Mouse (Mus musculus) lung, embryonic 16.5 days (tissue): Measurements from ENCODE around the gene Eid3. TPM values are rescaled to one million over a fixed set of nuclear protein-coding genes. Genes with fewer than 3 reads are reported as not detected.
A peak's percentile ranks its signal among the peaks of the same experiment; 100 is the strongest.

ENCODE experiments used
- ATAC-seq: fragments of 200-750 bp; cut with Nextera tagmentation; 2 replicates; pipeline ENCODE4 v1.8.0; 2017; ENCODE audit warnings: low read depth, mild to moderate bottlenecking, moderate library complexity
- H3K27ac ChIP-seq: fragments of 300-500 bp; sonication (generic); 2 replicates; pipeline ENCODE4 v1.5.1; 2014; ENCODE audit warnings: mild to moderate bottlenecking, control low read depth, low read length
- H3K27me3 ChIP-seq: fragments of 300-500 bp; sonication (generic); 2 replicates; pipeline ENCODE4 v1.6.1; 2014; ENCODE audit warnings: low read depth, low read length, mixed read lengths; ENCODE audit not compliant: control insufficient read depth, insufficient read depth
- H3K36me3 ChIP-seq: fragments of 300-500 bp; sonication (generic); 2 replicates; pipeline ENCODE4 v1.6.1; 2014; ENCODE audit warnings: low read length; ENCODE audit not compliant: control insufficient read depth, insufficient read depth
- H3K4me1 ChIP-seq: fragments of 300-500 bp; sonication (generic); replicated peaks from 2 replicates; pipeline ENCODE4 v1.6.1; 2014; ENCODE audit warnings: low read length, mixed read lengths; ENCODE audit not compliant: control insufficient read depth, insufficient read depth
- H3K4me2 ChIP-seq: fragments of 300-500 bp; sonication (generic); 2 replicates; pipeline ENCODE4 v1.6.1; 2014; ENCODE audit warnings: low read depth, low read length, control low read depth
- H3K4me3 ChIP-seq: fragments of 300-500 bp; sonication (generic); 2 replicates; pipeline ENCODE4 v1.5.1; 2014; ENCODE audit warnings: mild to moderate bottlenecking, low read length, control low read depth
- H3K9ac ChIP-seq: fragments of 300-500 bp; sonication (generic); 2 replicates; pipeline ENCODE4 v1.6.1; 2014; ENCODE audit warnings: low read length, control low read depth
- H3K9me3 ChIP-seq: fragments of 300-500 bp; sonication (generic); 2 replicates; pipeline ENCODE4 v1.6.1; 2016; ENCODE audit warnings: low read length; ENCODE audit not compliant: control insufficient read depth
- WGBS: fragments of 180-500 bp; shearing (Covaris S2); extraction: QIAGEN DNeasy Blood & Tissue Kit; methylation state at CpG from one replicate; pipeline ENCODE4 v1.1.7; 2014; 5-methylcytosine and 5-hydroxymethylcytosine counted together
- polyA plus RNA-seq: library from polyadenylated mRNA; unstranded; fragments of >200 nt; fragmentation: Nextera tagmentation; extraction: Ambion mirVana; gene quantifications from 2 replicates; pipeline ENCODE4 v1.2.1, GENCODE M21; 2015

Gene Eid3
- polyA plus RNA-seq, 1 experiment from 2014 or later, result 0.23 TPM

DNA sequence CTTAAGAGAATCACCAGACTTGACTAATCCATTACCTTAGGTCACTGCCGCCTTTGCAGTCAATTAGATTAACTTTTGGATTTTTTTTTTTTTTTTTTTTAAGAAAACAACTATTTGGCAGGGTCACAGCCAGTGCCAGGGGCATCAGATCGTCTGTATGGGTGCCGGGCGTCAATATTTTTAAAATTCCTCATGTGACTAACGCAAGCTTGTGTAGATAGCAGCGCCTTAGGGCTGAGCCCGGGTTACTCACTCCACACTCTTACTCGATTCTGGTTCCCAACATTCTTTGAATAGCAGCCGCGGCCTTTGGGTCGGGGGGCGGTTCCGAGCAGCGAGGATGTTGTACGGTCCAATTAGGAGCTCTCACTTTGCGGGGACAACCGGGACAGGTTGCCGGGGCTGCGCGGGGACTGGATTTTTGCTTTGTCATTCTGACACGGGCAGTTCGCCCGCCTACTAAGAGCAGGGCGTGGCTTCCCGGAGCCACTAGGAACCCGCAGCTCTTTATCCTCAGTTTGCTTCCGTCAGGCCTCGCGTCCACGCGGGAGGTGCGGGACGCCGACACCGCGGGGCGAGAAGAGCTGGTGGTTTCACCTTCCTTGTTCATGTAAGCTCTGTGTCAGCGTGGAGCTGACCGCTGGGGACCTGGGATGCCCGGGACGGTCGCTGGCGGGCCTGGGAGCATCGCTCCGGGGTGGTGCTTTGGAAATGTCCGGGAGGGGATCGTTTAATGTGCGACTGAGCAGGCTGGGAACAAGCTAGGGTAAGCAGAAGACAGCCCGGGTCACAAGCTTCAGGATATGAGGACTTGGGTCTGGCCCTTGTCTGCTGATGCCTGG is 7.5 kb upstream of the Eid3 start:
- no peaks in the 10 kb centered on the region for H3K27me3 ChIP-seq
- H3K4me2 ChIP-seq, result peak overlapping the region; percentile 83
- peak overlapping the region; percentile 97 for H3K27ac ChIP-seq
- peaks cover 6% of the 10 kb centered on the region; the same call in 1 of the 2 replicates for H3K36me3 ChIP-seq
- H3K9me3 ChIP-seq, result no peaks in the 10 kb centered on the region
- H3K9ac ChIP-seq, result peak overlapping the region; percentile 88
- WGBS, result under 1% methylated on average over 49 of the region's 49 CpGs
- ATAC-seq, result peak; percentile 89
- peaks cover 33% of the 10 kb centered on the region for H3K4me1 ChIP-seq
- H3K4me3 ChIP-seq, result peak overlapping the region; percentile 80

GRCm38 (mm10) chr10:82859533-82859915 is 6.9 kb upstream of the Eid3 start:
- H3K4me1 ChIP-seq, result peaks cover 33% of the 10 kb centered on the region
- peak; percentile 70 for ATAC-seq
- H3K9me3 ChIP-seq, result no peaks in the 10 kb centered on the region
- H3K27me3 ChIP-seq, result no peaks in the 10 kb centered on the region
- WGBS, result 0% methylated on average over 8 of the region's 8 CpGs
- H3K4me2 ChIP-seq, result peak overlapping the region; percentile 83
- peak overlapping the region; percentile 88 for H3K9ac ChIP-seq
- peaks cover 11% of the 10 kb centered on the region; the same call in 1 of the 2 replicates for H3K36me3 ChIP-seq
- H3K27ac ChIP-seq, result peak overlapping the region; percentile 97
- peak overlapping the region; percentile 80 for H3K4me3 ChIP-seq

DNA sequence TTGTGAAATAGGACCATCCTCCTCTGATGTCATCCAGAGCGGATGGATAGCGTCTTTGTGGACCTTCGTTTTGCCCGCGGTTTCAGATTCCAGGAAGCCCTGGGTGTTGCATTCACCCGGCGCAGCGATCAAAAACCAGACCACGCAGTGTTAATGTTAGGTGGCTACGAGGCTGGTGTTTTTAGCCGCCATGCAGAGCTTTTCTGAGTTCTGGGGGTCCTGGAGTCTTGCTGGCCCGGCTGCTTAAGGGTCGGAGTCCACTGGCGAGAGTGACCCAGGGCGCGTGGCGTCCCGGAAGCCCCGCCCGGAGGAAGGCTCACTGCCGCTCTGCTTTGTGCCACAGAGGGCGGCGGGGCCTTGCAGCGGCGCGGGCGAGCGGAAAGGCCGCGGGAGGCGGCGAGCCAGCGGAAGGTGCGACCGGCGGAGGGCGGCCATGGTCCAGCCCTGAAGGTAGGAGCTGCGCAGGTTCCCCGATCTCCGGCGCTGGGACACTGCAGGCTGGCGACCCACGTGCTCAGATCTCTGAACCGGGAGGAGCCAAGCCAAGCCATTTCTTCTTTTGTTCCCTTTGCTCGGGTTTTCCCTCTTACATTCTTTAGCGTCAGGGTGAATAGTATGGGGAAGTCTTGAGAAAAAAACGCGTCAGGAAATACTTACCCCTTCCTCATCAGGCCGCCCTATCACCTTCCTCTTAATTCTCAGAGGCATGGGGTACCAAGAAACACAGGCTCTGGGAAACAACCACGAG is 6.1 kb upstream of the Eid3 start:
- peaks cover 13% of the 10 kb centered on the region for H3K36me3 ChIP-seq
- no peaks in the 10 kb centered on the region for H3K9me3 ChIP-seq
- H3K4me3 ChIP-seq, result peak overlapping the region; percentile 80
- peak; percentile 69 for ATAC-seq
- peak overlapping the region; percentile 83 for H3K4me2 ChIP-seq
- H3K27me3 ChIP-seq, result no peaks in the 10 kb centered on the region
- peak overlapping the region; percentile 88 for H3K9ac ChIP-seq
- peaks cover 33% of the 10 kb centered on the region for H3K4me1 ChIP-seq
- H3K27ac ChIP-seq, result peak overlapping the region; percentile 97
- under 1% methylated on average over 48 of the region's 50 CpGs for WGBS

DNA sequence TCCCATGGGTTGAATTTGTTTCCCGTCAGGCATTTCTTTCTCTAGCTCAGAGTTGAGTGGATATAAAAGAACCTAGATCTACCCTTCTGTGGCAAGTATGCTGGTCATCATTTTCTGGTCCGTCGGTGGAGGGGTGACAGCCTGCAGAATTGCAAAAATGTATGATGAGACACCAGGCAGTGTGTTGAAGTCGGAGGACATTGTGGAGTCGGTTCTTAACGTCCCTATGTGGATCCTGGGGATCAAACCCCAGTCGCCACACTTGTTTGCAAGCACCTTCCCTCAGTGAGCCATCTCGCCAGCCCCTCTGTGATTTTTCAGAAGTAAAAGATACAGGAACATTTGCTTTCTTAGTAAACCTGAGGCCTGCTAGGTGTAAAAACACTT is 5.5 kb upstream of the Eid3 start:
- Histone ChIP-seq H3K9ac (peak overlapping the region; percentile 88), H3K36me3 (peaks cover 13% of the 10 kb centered on the region), H3K27ac (peak overlapping the region; percentile 97), H3K4me2 (peak overlapping the region; percentile 83), H3K27me3 (no peaks in the 10 kb centered on the region), H3K4me1 (peaks cover 33% of the 10 kb centered on the region), H3K9me3 (no peaks in the 10 kb centered on the region), H3K4me3 (peak overlapping the region; percentile 80)
- ATAC-seq, result no peak
- WGBS, result 5% methylated on average over 8 of the region's 8 CpGs

GRCm38 (mm10) chr10:82863106-82863680 is 3.2 kb upstream of the Eid3 start:
- peaks cover 31% of the 10 kb centered on the region for H3K4me1 ChIP-seq
- no peak overlapping the region for H3K27ac ChIP-seq
- no peak overlapping the region for H3K9ac ChIP-seq
- H3K4me2 ChIP-seq, result no peak overlapping the region
- WGBS, result 48% methylated on average over 5 of the region's 5 CpGs
- no peak overlapping the region for H3K4me3 ChIP-seq
- no peaks in the 10 kb centered on the region for H3K27me3 ChIP-seq
- H3K36me3 ChIP-seq, result peaks cover 19% of the 10 kb centered on the region
- no peak for ATAC-seq
- H3K9me3 ChIP-seq, result no peaks in the 10 kb centered on the region

GRCm38 (mm10) chr10:82863827-82864226 is 2.6 kb upstream of the Eid3 start:
- H3K4me2 ChIP-seq, result no peak overlapping the region
- H3K27me3 ChIP-seq, result no peaks in the 10 kb centered on the region
- no peak overlapping the region for H3K27ac ChIP-seq
- H3K36me3 ChIP-seq, result peaks cover 19% of the 10 kb centered on the region
- peaks cover 27% of the 10 kb centered on the region for H3K4me1 ChIP-seq
- H3K9ac ChIP-seq, result no peak overlapping the region
- no peaks in the 10 kb centered on the region for H3K9me3 ChIP-seq
- WGBS, result 65% methylated on average over 7 of the region's 7 CpGs
- no peak for ATAC-seq
- no peak overlapping the region for H3K4me3 ChIP-seq

DNA sequence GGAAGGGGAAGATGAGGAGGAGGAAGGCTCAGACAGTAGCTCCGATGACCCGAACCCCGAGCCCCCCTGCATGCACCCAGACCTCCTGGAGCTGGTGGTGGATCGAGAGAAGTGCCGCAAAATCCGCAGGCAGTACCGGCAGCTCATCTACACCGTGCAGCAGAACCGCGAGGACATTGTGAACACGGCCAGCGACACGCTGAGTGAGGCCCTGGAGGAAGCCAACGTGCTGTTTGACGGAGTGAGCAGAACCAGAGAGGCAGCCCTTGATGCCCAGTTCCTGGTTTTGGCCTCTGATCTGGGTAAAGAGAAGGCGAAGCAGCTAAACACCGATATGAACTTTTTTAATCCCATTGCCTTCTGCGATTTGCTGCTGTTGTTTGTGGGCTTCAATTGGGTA is 406 bp downstream of the Eid3 start:
- Histone ChIP-seq H3K9me3 (no peaks in the 10 kb centered on the region), H3K36me3 (peaks cover 19% of the 10 kb centered on the region), H3K4me3 (no peak overlapping the region), H3K27ac (no peak overlapping the region), H3K9ac (no peak overlapping the region), H3K4me2 (no peak overlapping the region), H3K27me3 (no peaks in the 10 kb centered on the region), H3K4me1 (peaks cover 16% of the 10 kb centered on the region)
- ATAC-seq, result no peak
- 87% methylated on average over 18 of the region's 18 CpGs for whole genome bisulfite sequencing

- Histone ChIP-seq H3K9ac (no peak overlapping the region), H3K27ac (no peak overlapping the region), H3K27me3 (no peaks in the 10 kb centered on the region), H3K36me3 (peaks cover 17% of the 10 kb centered on the region), H3K4me2 (no peak overlapping the region), H3K4me1 (peaks cover 4% of the 10 kb centered on the region), H3K4me3 (no peak overlapping the region), H3K9me3 (no peaks in the 10 kb centered on the region)
- WGBS, result 78% methylated on average over 6 of the region's 6 CpGs
- no peak for ATAC-seq
Measured at GRCm38 (mm10) chr10:82868418-82869086, 2.1 kb downstream of the Eid3 start.

DNA sequence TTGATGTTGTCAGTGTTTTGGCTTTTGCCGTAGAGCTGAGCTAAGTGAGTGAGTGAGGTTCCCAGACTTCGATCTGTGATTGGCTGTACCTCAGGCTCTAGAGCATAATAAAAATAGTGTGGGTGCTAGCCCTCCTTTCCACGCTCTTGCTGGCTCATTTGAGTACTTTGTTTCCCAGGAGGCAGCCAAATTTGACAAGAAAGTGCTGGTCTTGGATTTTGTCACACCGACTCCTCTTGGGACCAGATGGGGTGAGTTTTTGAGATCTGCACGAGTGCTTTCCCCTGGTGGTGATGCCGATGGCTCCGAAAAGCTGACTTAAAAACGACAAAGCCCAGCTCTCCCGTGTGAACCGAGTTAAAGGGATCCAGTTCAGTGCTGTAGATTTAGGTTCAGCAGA is 9.0 kb downstream of the Eid3 start:
- ATAC-seq, result no peak
- 84% methylated on average over 10 of the region's 10 CpGs for WGBS

More for the DNA sequence above, 9.0 kb downstream of the Eid3 start:
- Histone ChIP-seq H3K9ac (no peak overlapping the region), H3K9me3 (no peaks in the 10 kb centered on the region), H3K4me1 (no peaks in the 10 kb centered on the region), H3K4me3 (no peak overlapping the region), H3K4me2 (no peak overlapping the region), H3K27ac (no peak overlapping the region), H3K27me3 (no peaks in the 10 kb centered on the region), H3K36me3 (peaks cover 38% of the 10 kb centered on the region)
